Mouse (Mus musculus) hindbrain, embryonic 16.5 days (tissue): ENCODE results near the gene Cdk15. TPM values are rescaled to one million over a fixed set of nuclear protein-coding genes. Genes with fewer than 3 reads are reported as not detected.

Experiments
- ATAC-seq: fragments of 200-750 bp; cut with Nextera tagmentation; 2 replicates; pipeline ENCODE4 v1.8.0; 2017; ENCODE audit warnings: moderate TSS enrichment, moderate library complexity
- H3K27ac ChIP-seq: fragments of 300-500 bp; sonication (generic); 2 replicates; pipeline ENCODE4 v1.5.1; 2014; ENCODE audit warnings: low read depth, mild to moderate bottlenecking, control low read depth, low read length, moderate library complexity
- H3K27me3 ChIP-seq: fragments of 300-500 bp; sonication (generic); replicated peaks from 2 replicates; pipeline ENCODE4 v1.6.1; 2014; ENCODE audit warnings: low read length; ENCODE audit not compliant: control insufficient read depth, insufficient read depth
- H3K36me3 ChIP-seq: fragments of 300-500 bp; sonication (generic); 2 replicates; pipeline ENCODE4 v1.6.1; 2014; ENCODE audit warnings: mild to moderate bottlenecking, low read length, moderate library complexity, mixed read lengths; ENCODE audit not compliant: control insufficient read depth, insufficient read depth
- H3K4me1 ChIP-seq: fragments of 300-500 bp; sonication (generic); 2 replicates; pipeline ENCODE4 v1.6.1; 2014; ENCODE audit warnings: low read depth, low read length; ENCODE audit not compliant: control insufficient read depth, insufficient read depth
- H3K4me2 ChIP-seq: fragments of 300-500 bp; sonication (generic); 2 replicates; pipeline ENCODE4 v1.6.1; 2014; ENCODE audit warnings: mild to moderate bottlenecking, low read length, control low read depth, moderate library complexity
- H3K4me3 ChIP-seq: fragments of 300-500 bp; sonication (generic); 2 replicates; pipeline ENCODE4 v1.5.1; 2014; ENCODE audit warnings: mild to moderate bottlenecking, low read length, control low read depth, moderate library complexity
- H3K9ac ChIP-seq: fragments of 300-500 bp; sonication (generic); 2 replicates; pipeline ENCODE4 v1.6.1; 2014; ENCODE audit warnings: low read depth, mild to moderate bottlenecking, control low read depth, low read length, moderate library complexity
- H3K9me3 ChIP-seq: fragments of 300-500 bp; sonication (generic); 2 replicates; pipeline ENCODE4 v1.6.1; 2014; ENCODE audit warnings: mild to moderate bottlenecking, low read length, moderate library complexity; ENCODE audit not compliant: control insufficient read depth
- WGBS: fragments of 180-500 bp; shearing (Covaris S2); extraction: QIAGEN DNeasy Blood & Tissue Kit; methylation state at CpG from one replicate; pipeline ENCODE4 v1.1.7; 2014; 5-methylcytosine and 5-hydroxymethylcytosine counted together
- polyA plus RNA-seq: library from polyadenylated mRNA; unstranded; fragments of >200 nt; fragmentation: Nextera tagmentation; extraction: Ambion mirVana; gene quantifications from 2 replicates; pipeline ENCODE4 v1.2.1, GENCODE M21; 2015

Gene Cdk15
- polyA plus RNA-seq, 1 experiment from 2014 or later: 2.0 TPM

- no peak overlapping the region for H3K4me2 ChIP-seq
- no peaks in the 10 kb centered on the region for H3K27me3 ChIP-seq
- H3K9me3 ChIP-seq: no peaks in the 10 kb centered on the region
- H3K4me3 ChIP-seq: no peak overlapping the region
- ATAC-seq: no peak
- H3K4me1 ChIP-seq: no peaks in the 10 kb centered on the region
- WGBS: 88% methylated on average over 3 of the region's 3 CpGs
- H3K36me3 ChIP-seq: no peaks in the 10 kb centered on the region
- no peak overlapping the region for H3K27ac ChIP-seq
- H3K9ac ChIP-seq: no peak overlapping the region
These were observed 40.5 kb downstream of the Cdk15 start for GRCm38 (mm10) chr1:59297167-59297566.

DNA sequence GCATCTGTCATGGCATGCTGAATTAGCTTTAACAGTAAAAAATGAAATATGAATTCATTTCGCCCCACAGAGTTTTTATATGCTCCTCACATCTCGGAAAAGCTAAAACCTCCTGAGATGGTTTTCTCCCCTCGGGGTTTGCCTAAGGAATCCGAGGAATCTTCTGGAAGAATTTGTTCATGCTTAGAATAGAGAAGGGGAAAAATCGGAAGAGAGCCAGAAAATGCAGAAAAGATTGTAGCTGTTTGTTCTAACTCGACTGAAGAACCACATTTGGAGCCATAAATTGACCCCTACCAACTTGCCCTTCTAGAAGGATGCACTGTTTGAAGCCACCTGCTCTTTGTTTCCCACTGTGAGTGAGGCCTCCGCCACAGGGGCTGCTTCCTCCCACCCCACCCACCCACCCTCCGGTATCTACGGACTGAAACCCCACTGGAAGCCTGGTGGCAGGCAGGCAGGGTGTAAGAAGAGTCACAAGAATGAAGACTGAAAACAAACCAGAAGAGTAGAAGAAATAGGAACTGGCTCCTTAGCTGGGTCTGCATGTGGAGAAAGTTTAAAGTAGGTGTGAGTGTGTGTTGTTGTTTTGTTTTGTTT is 41.9 kb downstream of the Cdk15 start:
- Histone ChIP-seq H3K36me3 (no peaks in the 10 kb centered on the region), H3K27ac (no peak overlapping the region), H3K4me3 (no peak overlapping the region), H3K9me3 (no peaks in the 10 kb centered on the region), H3K4me2 (no peak overlapping the region), H3K9ac (no peak overlapping the region), H3K27me3 (no peaks in the 10 kb centered on the region), H3K4me1 (no peaks in the 10 kb centered on the region)
- 51% methylated on average over 9 of the region's 9 CpGs for WGBS
- ATAC-seq: no peak

DNA sequence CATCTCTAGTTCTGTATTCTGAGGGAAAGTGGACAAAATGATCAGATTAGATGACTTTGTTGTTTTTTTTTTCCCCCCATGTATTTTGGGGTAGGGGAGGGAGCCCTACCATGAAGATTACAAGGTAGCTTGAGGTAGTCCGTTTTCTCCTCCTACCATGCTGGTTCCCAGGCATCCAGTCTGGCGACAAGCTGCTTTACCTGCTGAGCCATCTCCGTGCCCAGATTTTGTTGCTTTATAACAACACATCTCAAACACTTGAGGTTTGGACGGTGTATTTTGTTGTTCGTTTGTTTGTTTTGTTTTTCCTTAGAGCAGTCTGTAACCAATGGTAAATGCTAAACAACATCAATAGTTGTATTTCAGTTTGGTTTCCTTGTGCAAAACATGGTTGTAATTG is 50.6 kb downstream of the Cdk15 start:
- WGBS: 79% methylated on average over 5 of the region's 5 CpGs
- Histone ChIP-seq H3K27ac (no peak overlapping the region), H3K4me1 (peaks cover 6% of the 10 kb centered on the region), H3K9ac (no peak overlapping the region), H3K27me3 (no peaks in the 10 kb centered on the region), H3K36me3 (no peaks in the 10 kb centered on the region), H3K4me3 (no peak overlapping the region), H3K9me3 (no peaks in the 10 kb centered on the region), H3K4me2 (no peak overlapping the region)
- ATAC-seq: no peak

GRCm38 (mm10) chr1:59311292-59311885 is 54.7 kb downstream of the Cdk15 start:
- H3K27ac ChIP-seq: 0 out of 2 replicates have a peak overlapping the region, but pooled peaks have one; percentile 17
- H3K9me3 ChIP-seq: no peaks in the 10 kb centered on the region
- ATAC-seq: no peak
- H3K27me3 ChIP-seq: no peaks in the 10 kb centered on the region
- no peak overlapping the region for H3K4me3 ChIP-seq
- H3K4me1 ChIP-seq: peaks cover 25% of the 10 kb centered on the region
- no peak overlapping the region for H3K9ac ChIP-seq
- no peak overlapping the region for H3K4me2 ChIP-seq
- H3K36me3 ChIP-seq: no peaks in the 10 kb centered on the region
- 49% methylated on average over 5 of the region's 5 CpGs for WGBS

- H3K4me3 ChIP-seq: no peak overlapping the region
- ATAC-seq: peak; percentile 28; the same call in 1 of the 2 replicates
- H3K9ac ChIP-seq: no peak overlapping the region
- no peaks in the 10 kb centered on the region for H3K36me3 ChIP-seq
- no peaks in the 10 kb centered on the region for H3K9me3 ChIP-seq
- H3K4me1 ChIP-seq: peaks cover 25% of the 10 kb centered on the region
- 38% methylated on average over 10 of the region's 10 CpGs for WGBS
- H3K27me3 ChIP-seq: no peaks in the 10 kb centered on the region
- no peak overlapping the region for H3K4me2 ChIP-seq
- peak overlapping the region; percentile 15; the same call in 1 of the 2 replicates for H3K27ac ChIP-seq
These were observed 55.8 kb downstream of the Cdk15 start for GRCm38 (mm10) chr1:59312187-59313153.

GRCm38 (mm10) chr1:59313154-59313940 is 56.6 kb downstream of the Cdk15 start:
- H3K27ac ChIP-seq: 0 out of 2 replicates have a peak overlapping the region, but pooled peaks have one; percentile 6
- H3K4me3 ChIP-seq: no peak overlapping the region
- 82% methylated on average over 8 of the region's 8 CpGs for WGBS
- ATAC-seq: no peak
- no peaks in the 10 kb centered on the region for H3K27me3 ChIP-seq
- no peak overlapping the region for H3K4me2 ChIP-seq
- peaks cover 25% of the 10 kb centered on the region for H3K4me1 ChIP-seq
- H3K9ac ChIP-seq: no peak overlapping the region
- H3K9me3 ChIP-seq: no peaks in the 10 kb centered on the region
- H3K36me3 ChIP-seq: no peaks in the 10 kb centered on the region

DNA sequence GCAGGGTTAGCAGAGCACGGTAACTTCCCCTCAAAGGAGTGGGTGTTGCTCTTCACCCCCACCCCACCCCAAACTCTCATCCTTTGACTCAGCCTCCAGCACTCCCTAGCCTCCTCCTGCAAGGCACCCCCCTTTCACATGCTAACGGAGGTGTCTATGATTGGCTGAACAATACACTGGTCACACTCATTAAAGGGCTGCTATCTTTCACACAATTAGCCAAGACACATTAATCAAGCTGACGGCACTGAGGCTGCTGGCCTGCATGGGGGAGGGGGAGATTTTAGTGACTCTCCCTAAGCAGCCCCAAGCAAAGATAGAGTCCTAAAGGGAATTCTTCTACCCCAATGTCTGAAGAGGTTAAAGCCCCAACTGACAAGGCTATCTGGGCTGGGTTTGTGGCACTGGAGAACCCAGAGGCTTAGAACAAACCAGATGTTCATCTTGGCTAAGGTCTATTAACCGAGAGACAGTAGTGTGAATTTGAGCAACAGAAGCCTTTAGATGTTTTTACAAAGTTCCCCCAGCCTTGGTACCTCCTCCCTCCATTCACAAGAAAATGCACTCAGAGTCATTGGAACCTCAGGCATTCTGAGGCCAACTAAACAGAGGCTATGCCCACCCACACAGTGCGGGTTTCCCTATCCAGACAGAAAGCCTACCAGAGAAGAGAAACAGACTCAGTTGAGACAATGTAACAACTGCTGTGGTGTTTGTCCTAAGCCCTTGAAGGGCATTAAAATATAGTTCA is 58.5 kb downstream of the Cdk15 start:
- Histone ChIP-seq H3K9me3 (no peaks in the 10 kb centered on the region), H3K4me2 (no peak overlapping the region), H3K4me1 (peaks cover 22% of the 10 kb centered on the region), H3K4me3 (no peak overlapping the region), H3K36me3 (no peaks in the 10 kb centered on the region), H3K27ac (no peak overlapping the region), H3K27me3 (no peaks in the 10 kb centered on the region), H3K9ac (no peak overlapping the region; the same call in 1 of the 2 replicates)
- ATAC-seq: peak; percentile 65
- 14% methylated on average over 5 of the region's 5 CpGs for WGBS

DNA sequence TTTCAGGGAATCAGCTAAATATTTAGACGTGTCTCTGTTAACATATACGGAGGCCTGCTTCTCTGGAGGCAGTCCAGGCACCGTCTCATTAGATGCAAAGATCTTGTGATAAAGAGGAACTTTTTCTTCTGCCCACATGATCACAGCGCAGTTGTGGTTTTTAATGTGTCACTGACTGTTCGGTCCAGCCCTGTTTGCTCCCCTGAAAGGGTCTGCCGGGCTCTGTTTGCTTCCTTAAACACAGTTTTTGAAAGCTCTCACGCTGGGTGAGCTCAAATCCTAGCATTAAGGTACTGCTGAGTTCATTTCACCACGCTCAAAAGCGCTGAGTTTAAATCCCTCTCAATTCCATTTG is 59.3 kb downstream of the Cdk15 start:
- Histone ChIP-seq H3K4me3 (no peak overlapping the region), H3K4me1 (peaks cover 22% of the 10 kb centered on the region)
- WGBS: 4% methylated on average over 9 of the region's 9 CpGs

More for the DNA sequence above, 59.3 kb downstream of the Cdk15 start:
- no peaks in the 10 kb centered on the region for H3K27me3 ChIP-seq
- H3K9me3 ChIP-seq: no peaks in the 10 kb centered on the region
- H3K27ac ChIP-seq: no peak overlapping the region
- no peaks in the 10 kb centered on the region for H3K36me3 ChIP-seq
- peak; percentile 22; the same call in 1 of the 2 replicates for ATAC-seq
- H3K4me2 ChIP-seq: no peak overlapping the region; the same call in 1 of the 2 replicates
- H3K9ac ChIP-seq: no peak overlapping the region
